Mouse (Mus musculus): ENCODE measurements around the gene Zfp382. TPM values are rescaled to one million over a fixed set of nuclear protein-coding genes. Genes with fewer than 3 reads are reported as not detected.

Gene Zfp382
- 14.2 TPM for total RNA-seq (2023)

GRCm38 (mm10) chr7:30121308-30122187 lies at the start of gene Zfp382:
Gene Zfp382, plus strand, starts transcription at chr7:30121942.

GRCm38 (mm10) chr7:30072146-30073028 lies 49.4 kb upstream of the Zfp382 start, which contains the start of gene Zfp82:
Gene Zfp82, minus strand, starts transcription at chr7:30072900.

GRCm38 (mm10) chr7:30090092-30090969 lies 31.4 kb upstream of the Zfp382 start, which contains the start of the genes Gm26920 and Zfp566:
Gene Gm26920, minus strand, starts transcription at chr7:30090410.
Gene Zfp566, minus strand, starts transcription at chr7:30090527.

GRCm38 (mm10) chr7:30094646-30095429 lies 26.9 kb upstream of the Zfp382 start, which contains the start of gene Zfp260:
Gene Zfp260, plus strand, starts transcription at chr7:30094777.

GRCm38 (mm10) chr7:30169583-30170282 lies 48.0 kb downstream of the Zfp382 start, which contains the start of gene Zfp146:
Gene Zfp146, minus strand, starts transcription at chr7:30169750.

DNA sequence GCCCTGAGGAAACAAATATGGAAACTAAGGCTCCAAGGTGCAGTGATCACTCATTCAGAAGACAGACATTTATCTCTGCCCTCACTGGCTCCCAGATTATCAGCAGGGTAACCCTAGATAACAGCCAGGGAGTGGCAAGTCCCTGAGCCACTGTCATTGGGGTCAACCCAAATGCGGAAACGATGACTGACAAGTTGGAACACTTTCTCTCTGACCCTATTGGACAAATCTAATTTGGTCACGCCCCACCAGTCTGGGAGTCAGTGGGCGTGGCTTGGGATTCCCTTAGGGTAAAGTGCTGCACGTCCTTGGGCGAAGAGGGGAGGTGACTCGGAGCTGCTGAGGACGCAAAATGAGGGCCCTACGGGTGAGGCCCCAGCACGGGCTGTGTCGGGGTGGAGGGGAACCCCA lies 62.1 kb downstream of the Zfp382 start, which contains the start of gene Cox7a1:
Cox7a1 (plus strand) TSS at position 266 of the 411 bp plus-strand sequence.

Other genes starting within 250 kb of the Zfp382 start
- gene Zfp27, start 215.4 kb upstream of the Zfp382 start, total RNA-seq (2023): 8.4 TPM
- gene Zfp383, start 213.7 kb upstream of the Zfp382 start, total RNA-seq (2023): 3.9 TPM
- gene Zfp74, start 167.9 kb upstream of the Zfp382 start, total RNA-seq (2023): 16.0 TPM
- 12.5 TPM for gene Zfp568, start 138.0 kb upstream of the Zfp382 start, total RNA-seq (2023)
- gene Zfp14, start 70.6 kb upstream of the Zfp382 start, total RNA-seq (2023): 4.2 TPM
- gene Zfp82, start 49.0 kb upstream of the Zfp382 start, total RNA-seq (2023): 7.4 TPM
- not detected for gene Gm26920, start 31.5 kb upstream of the Zfp382 start, total RNA-seq (2023)
- gene Zfp566, start 31.4 kb upstream of the Zfp382 start, total RNA-seq (2023): 13.1 TPM
- 58.2 TPM for gene Zfp260, start 27.2 kb upstream of the Zfp382 start, total RNA-seq (2023)
- 41.8 TPM for gene Zfp146, start 47.8 kb downstream of the Zfp382 start, total RNA-seq (2023)
- not detected for gene Cox7a1, start 62.2 kb downstream of the Zfp382 start, total RNA-seq (2023)
- gene Capns1, start 76.9 kb downstream of the Zfp382 start, total RNA-seq (2023): 114 TPM
- gene Polr2i, start 110.0 kb downstream of the Zfp382 start, total RNA-seq (2023): 27.1 TPM
- 22.8 TPM for gene Tbcb, start 110.3 kb downstream of the Zfp382 start, total RNA-seq (2023)
- not detected for gene Ovol3, start 113.8 kb downstream of the Zfp382 start, total RNA-seq (2023)
- gene Thap8, start 158.2 kb downstream of the Zfp382 start, total RNA-seq (2023): 1.4 TPM
- gene Wdr62, start 158.5 kb downstream of the Zfp382 start, total RNA-seq (2023): 5.0 TPM
- not detected for gene Clip3, start 169.8 kb downstream of the Zfp382 start, total RNA-seq (2023)
- 39.5 TPM for gene Alkbh6, start 186.8 kb downstream of the Zfp382 start, total RNA-seq (2023)
- gene Syne4, start 192.9 kb downstream of the Zfp382 start, total RNA-seq (2023): 4.1 TPM
- gene E130208F15Rik, start 199.8 kb downstream of the Zfp382 start, total RNA-seq (2023): 2.1 TPM
- gene Sdhaf1, start 202.0 kb downstream of the Zfp382 start, total RNA-seq (2023): 6.2 TPM
- not detected for gene Lrfn3, start 240.8 kb downstream of the Zfp382 start, total RNA-seq (2023)

All from CD8-positive naive resting alpha-beta T cell, adult 57 days (primary cell).